Mouse (Mus musculus): ENCODE measurements around the gene Dusp27. TPM values are rescaled to one million over a fixed set of nuclear protein-coding genes. Genes with fewer than 3 reads are reported as not detected.

Dusp27 gene
- polyA plus RNA-seq, 1 experiment from 2014 or later, result 1.2 TPM

GRCm38 (mm10) chr1:166139620-166140184 is 12.0 kb upstream of the Dusp27 start:
- 40% methylated on average over 4 of the region's 4 CpGs for WGBS
- no peaks in the 10 kb centered on the region for H3K9me3 ChIP-seq

GRCm38 (mm10) chr1:166139113-166139512 is 11.4 kb upstream of the Dusp27 start:
- Histone ChIP-seq H3K4me1 (replicated peaks) (no peaks in the 10 kb centered on the region), H3K36me3 (no peaks in the 10 kb centered on the region), H3K9me3 (no peaks in the 10 kb centered on the region), H3K4me3 (no peak overlapping the region), H3K4me2 (no peak overlapping the region), H3K9ac (no peak overlapping the region), H3K27me3 (peaks cover 3% of the 10 kb centered on the region; the same call in 1 of the 2 replicates), H3K27ac (replicated peaks) (no peak overlapping the region)
- no peak for ATAC-seq (ENCODE audit: low FRiP score, low read depth)
- 59% methylated on average over 3 of the region's 3 CpGs for WGBS

More at GRCm38 (mm10) chr1:166139620-166140184, 12.0 kb upstream of the Dusp27 start:
- Histone ChIP-seq H3K4me1 (replicated peaks) (no peaks in the 10 kb centered on the region), H3K27ac (replicated peaks) (no peak overlapping the region), H3K4me3 (no peak overlapping the region), H3K9ac (no peak overlapping the region), H3K27me3 (peaks cover 3% of the 10 kb centered on the region; the same call in 1 of the 2 replicates), H3K36me3 (no peaks in the 10 kb centered on the region), H3K4me2 (no peak overlapping the region)
- ATAC-seq (ENCODE audit: low FRiP score, low read depth), result peak; percentile 43; the same call in 1 of the 2 replicates

- H3K9ac ChIP-seq, result no peak overlapping the region
- no peak for ATAC-seq (ENCODE audit: low FRiP score, low read depth)
- no peak overlapping the region for H3K27ac ChIP-seq (replicated peaks)
- peaks cover 3% of the 10 kb centered on the region; the same call in 1 of the 2 replicates for H3K27me3 ChIP-seq
- WGBS, result 65% methylated on average over 13 of the region's 13 CpGs
- no peak overlapping the region for H3K4me2 ChIP-seq
- H3K9me3 ChIP-seq, result no peaks in the 10 kb centered on the region
- no peak overlapping the region for H3K4me3 ChIP-seq
- no peaks in the 10 kb centered on the region for H3K36me3 ChIP-seq
- no peaks in the 10 kb centered on the region for H3K4me1 ChIP-seq (replicated peaks)
These were observed 10.4 kb upstream of the Dusp27 start for GRCm38 (mm10) chr1:166138136-166138535.

GRCm38 (mm10) chr1:166137244-166137938 is 9.7 kb upstream of the Dusp27 start:
- H3K4me1 ChIP-seq (replicated peaks), result no peaks in the 10 kb centered on the region
- no peaks in the 10 kb centered on the region for H3K36me3 ChIP-seq
- no peak overlapping the region for H3K9ac ChIP-seq
- no peaks in the 10 kb centered on the region for H3K9me3 ChIP-seq
- peaks cover 3% of the 10 kb centered on the region; the same call in 1 of the 2 replicates for H3K27me3 ChIP-seq
- H3K4me3 ChIP-seq, result no peak overlapping the region
- no peak for ATAC-seq (ENCODE audit: low FRiP score, low read depth)
- no peak overlapping the region for H3K4me2 ChIP-seq
- no peak overlapping the region for H3K27ac ChIP-seq (replicated peaks)
- 85% methylated on average over 7 of the region's 7 CpGs for WGBS

GRCm38 (mm10) chr1:166135091-166135740 is 7.5 kb upstream of the Dusp27 start:
- no peaks in the 10 kb centered on the region for H3K36me3 ChIP-seq
- H3K27ac ChIP-seq (replicated peaks), result no peak overlapping the region
- H3K4me1 ChIP-seq (replicated peaks), result 0 out of 2 replicates have a peak, but pooled peaks cover 3% of the 10 kb centered on the region
- H3K4me2 ChIP-seq, result no peak overlapping the region
- ATAC-seq (ENCODE audit: low FRiP score, low read depth), result no peak
- peaks cover 3% of the 10 kb centered on the region; the same call in 1 of the 2 replicates for H3K27me3 ChIP-seq
- H3K9me3 ChIP-seq, result no peaks in the 10 kb centered on the region
- no peak overlapping the region for H3K4me3 ChIP-seq
- no peak overlapping the region for H3K9ac ChIP-seq
- WGBS, result 39% methylated on average over 5 of the region's 5 CpGs

GRCm38 (mm10) chr1:166132367-166132766 is 4.6 kb upstream of the Dusp27 start:
- ATAC-seq (ENCODE audit: low FRiP score, low read depth), result no peak
- no peaks in the 10 kb centered on the region for H3K9me3 ChIP-seq
- no peak overlapping the region for H3K27ac ChIP-seq (replicated peaks)
- peaks cover 1% of the 10 kb centered on the region; the same call in 1 of the 2 replicates for H3K27me3 ChIP-seq
- no peaks in the 10 kb centered on the region for H3K36me3 ChIP-seq
- H3K4me3 ChIP-seq, result no peak overlapping the region
- 44% methylated on average over 4 of the region's 4 CpGs for WGBS
- 0 out of 2 replicates have a peak, but pooled peaks cover 3% of the 10 kb centered on the region for H3K4me1 ChIP-seq (replicated peaks)
- H3K9ac ChIP-seq, result no peak overlapping the region
- H3K4me2 ChIP-seq, result no peak overlapping the region

- 80% methylated on average over 5 of the region's 5 CpGs for WGBS
- Histone ChIP-seq H3K4me2 (no peak within 1 kb of the TSS), H3K9me3 (no peaks in the 10 kb centered on the region), H3K27me3 (no peaks in the 10 kb centered on the region), H3K27ac (replicated peaks) (no peak within 1 kb of the TSS), H3K9ac (no peak within 1 kb of the TSS), H3K36me3 (no peaks in the 10 kb centered on the region), H3K4me3 (no peak within 1 kb of the TSS), H3K4me1 (replicated peaks) (0 out of 2 replicates have a peak, but pooled peaks cover 3% of the 10 kb centered on the region)
- ATAC-seq (ENCODE audit: low FRiP score, low read depth), result no peak
These were observed 2.6 kb upstream of the Dusp27 start, which contains the start of gene Gpa33 for GRCm38 (mm10) chr1:166130224-166130860. Gene Gpa33, plus strand, starts transcription at chr1:166130238.

- 0 out of 2 replicates have a peak, but pooled peaks cover 3% of the 10 kb centered on the region for H3K4me1 ChIP-seq (replicated peaks)
- 91% methylated on average over 5 of the region's 5 CpGs for WGBS
- H3K9me3 ChIP-seq, result no peaks in the 10 kb centered on the region
- H3K4me2 ChIP-seq, result no peak overlapping the region
- H3K27me3 ChIP-seq, result no peaks in the 10 kb centered on the region
- no peak overlapping the region for H3K4me3 ChIP-seq
- no peak for ATAC-seq (ENCODE audit: low FRiP score, low read depth)
- H3K9ac ChIP-seq, result no peak overlapping the region
- no peak overlapping the region for H3K27ac ChIP-seq (replicated peaks)
- H3K36me3 ChIP-seq, result no peaks in the 10 kb centered on the region
These were observed 829 bp upstream of the Dusp27 start for GRCm38 (mm10) chr1:166128551-166128950.

- 0 out of 2 replicates have a peak, but pooled peaks cover 3% of the 10 kb centered on the region for H3K4me1 ChIP-seq (replicated peaks)
- H3K27ac ChIP-seq (replicated peaks), result no peak overlapping the region
- WGBS, result 74% methylated on average over 9 of the region's 9 CpGs
- no peak overlapping the region for H3K9ac ChIP-seq
- H3K4me3 ChIP-seq, result no peak overlapping the region
- no peaks in the 10 kb centered on the region for H3K9me3 ChIP-seq
- no peak for ATAC-seq (ENCODE audit: low FRiP score, low read depth)
- no peaks in the 10 kb centered on the region for H3K36me3 ChIP-seq
- H3K27me3 ChIP-seq, result no peaks in the 10 kb centered on the region
- H3K4me2 ChIP-seq, result no peak overlapping the region
These were observed 927 bp downstream of the Dusp27 start for GRCm38 (mm10) chr1:166126795-166127194.

- Histone ChIP-seq H3K27me3 (no peaks in the 10 kb centered on the region), H3K36me3 (no peaks in the 10 kb centered on the region), H3K9me3 (no peaks in the 10 kb centered on the region), H3K4me3 (no peak overlapping the region), H3K27ac (replicated peaks) (no peak overlapping the region), H3K4me2 (no peak overlapping the region), H3K9ac (no peak overlapping the region), H3K4me1 (replicated peaks) (no peaks in the 10 kb centered on the region)
- no peak for ATAC-seq (ENCODE audit: low FRiP score, low read depth)
- WGBS, result 94% methylated on average over 6 of the region's 6 CpGs
These were observed 1.4 kb downstream of the Dusp27 start for GRCm38 (mm10) chr1:166126290-166126689.

GRCm38 (mm10) chr1:166124932-166125593 is 2.7 kb downstream of the Dusp27 start:
- H3K27ac ChIP-seq (replicated peaks), result no peak overlapping the region
- no peaks in the 10 kb centered on the region for H3K27me3 ChIP-seq
- no peak overlapping the region for H3K4me2 ChIP-seq
- no peak for ATAC-seq (ENCODE audit: low FRiP score, low read depth)
- H3K36me3 ChIP-seq, result no peaks in the 10 kb centered on the region
- H3K9me3 ChIP-seq, result no peaks in the 10 kb centered on the region
- H3K9ac ChIP-seq, result no peak overlapping the region
- H3K4me3 ChIP-seq, result no peak overlapping the region
- no peaks in the 10 kb centered on the region for H3K4me1 ChIP-seq (replicated peaks)
- 54% methylated on average over 8 of the region's 8 CpGs for WGBS

Data from hindbrain, embryonic 15.5 days (tissue).